Mouse (Mus musculus) stomach, postnatal 0 days (tissue): ENCODE results near the gene Trpm5. TPM values are rescaled to one million over a fixed set of nuclear protein-coding genes. Genes with fewer than 3 reads are reported as not detected.

Experiments used
- ATAC-seq: fragments of 200-750 bp; cut with Nextera tagmentation; 2 replicates; pipeline ENCODE4 v1.8.0; 2017; ENCODE audit not compliant: low FRiP score, low TSS enrichment
- DNase-seq: peaks from one replicate; pipeline ENCODE4 v3.0.0-alpha.2; 2016; ENCODE audit warnings: low spot score
- H3K27ac ChIP-seq: fragments of 300-500 bp; sonication (generic); replicated peaks from 2 replicates; pipeline ENCODE4 v1.5.1; 2014; ENCODE audit warnings: mild to moderate bottlenecking, control low read depth
- H3K27me3 ChIP-seq: fragments of 300-500 bp; sonication (generic); 2 replicates; pipeline ENCODE4 v1.6.1; 2014; ENCODE audit warnings: low read length; ENCODE audit not compliant: control insufficient read depth, insufficient read depth
- H3K36me3 ChIP-seq: fragments of 300-500 bp; sonication (generic); 2 replicates; pipeline ENCODE4 v1.6.1; 2014; ENCODE audit warnings: low read length, mixed read lengths; ENCODE audit not compliant: control insufficient read depth, insufficient read depth
- H3K4me1 ChIP-seq: fragments of 300-500 bp; sonication (generic); replicated peaks from 2 replicates; pipeline ENCODE4 v1.6.1; 2014; ENCODE audit warnings: antibody characterized with exemption; ENCODE audit not compliant: control insufficient read depth, insufficient read depth
- H3K4me2 ChIP-seq: fragments of 300-500 bp; sonication (generic); replicated peaks from 2 replicates; pipeline ENCODE4 v1.6.1; 2014; ENCODE audit warnings: low read depth, mild to moderate bottlenecking, control low read depth, moderate library complexity
- H3K4me3 ChIP-seq: fragments of 300-500 bp; sonication (generic); 2 replicates; pipeline ENCODE4 v1.5.1; 2014; ENCODE audit warnings: low read depth, low read length, control low read depth
- H3K9ac ChIP-seq: fragments of 300-500 bp; sonication (generic); 2 replicates; pipeline ENCODE4 v1.6.1; 2014; ENCODE audit warnings: mild to moderate bottlenecking, low read length, control low read depth, mixed read lengths
- H3K9me3 ChIP-seq: fragments of 300-500 bp; sonication (generic); 2 replicates; pipeline ENCODE4 v1.6.1; 2016; ENCODE audit warnings: low read length; ENCODE audit not compliant: control insufficient read depth
- CTCF ChIP-seq: IDR thresholded peaks from 2 replicates; pipeline ENCODE4 v1.5.1; 2016; ENCODE audit warnings: antibody characterized with exemption, low read depth, mild to moderate bottlenecking, moderate library complexity
- EP300 ChIP-seq: optimal IDR thresholded peaks from 2 replicates; pipeline ENCODE3; 2016; ENCODE audit warnings: antibody characterized with exemption
- WGBS: fragments of 180-500 bp; shearing (Covaris S2); extraction: QIAGEN DNeasy Blood & Tissue Kit; methylation state at CpG from one replicate; pipeline ENCODE4 v1.1.7; 2014; 5-methylcytosine and 5-hydroxymethylcytosine counted together
- polyA plus RNA-seq: library from polyadenylated mRNA; unstranded; fragments of >200 nt; fragmentation: Nextera tagmentation; extraction: Ambion mirVana; gene quantifications from 2 replicates; pipeline ENCODE4 v1.2.1, GENCODE M21; 2015

Gene Trpm5
- polyA plus RNA-seq, 1 experiment from 2014 or later, result 2.0 TPM

GRCm38 (mm10) chr7:143046358-143046757 lies 48.1 kb downstream of the Trpm5 start:
- ATAC-seq (no peak), DNase-seq (no peak)
- no peak for TF ChIP-seq EP300
- TF ChIP-seq CTCF, result no peak
- Histone ChIP-seq H3K27me3 (no peaks in the 10 kb centered on the region), H3K4me1 (no peaks in the 10 kb centered on the region), H3K9ac (no peak overlapping the region), H3K4me3 (no peak overlapping the region), H3K36me3 (no peaks in the 10 kb centered on the region), H3K9me3 (no peaks in the 10 kb centered on the region), H3K27ac (no peak overlapping the region), H3K4me2 (no peak overlapping the region)
- 63% methylated on average over 7 of the region's 7 CpGs for WGBS

- Histone ChIP-seq H3K4me1 (no peaks in the 10 kb centered on the region), H3K9me3 (no peaks in the 10 kb centered on the region), H3K4me2 (no peak overlapping the region), H3K27me3 (no peaks in the 10 kb centered on the region), H3K9ac (no peak overlapping the region), H3K4me3 (no peak overlapping the region), H3K27ac (no peak overlapping the region), H3K36me3 (no peaks in the 10 kb centered on the region)
- peak; percentile 38 for TF ChIP-seq CTCF
- TF ChIP-seq EP300, result no peak
- no peak for DNase-seq
- no peak for ATAC-seq
Measured at GRCm38 (mm10) chr7:143044826-143045206, 49.6 kb downstream of the Trpm5 start.

GRCm38 (mm10) chr7:143044049-143044825 lies 50.2 kb downstream of the Trpm5 start:
- H3K9ac ChIP-seq, result no peak overlapping the region
- no peaks in the 10 kb centered on the region for H3K9me3 ChIP-seq
- H3K4me1 ChIP-seq, result no peaks in the 10 kb centered on the region
- H3K36me3 ChIP-seq, result no peaks in the 10 kb centered on the region
- H3K27ac ChIP-seq, result no peak overlapping the region
- no peak for TF ChIP-seq CTCF
- no peak for TF ChIP-seq EP300
- no peak for DNase-seq
- H3K4me2 ChIP-seq, result no peak overlapping the region
- 87% methylated on average over 2 of the region's 2 CpGs for WGBS
- no peak for ATAC-seq
- no peaks in the 10 kb centered on the region for H3K27me3 ChIP-seq
- no peak overlapping the region for H3K4me3 ChIP-seq

GRCm38 (mm10) chr7:143042897-143043300 lies 51.5 kb downstream of the Trpm5 start:
- ATAC-seq (0 out of 2 replicates have a peak, but pooled peaks have one; percentile 43), DNase-seq (no peak)
- Histone ChIP-seq H3K9me3 (no peaks in the 10 kb centered on the region), H3K27me3 (no peaks in the 10 kb centered on the region), H3K4me1 (no peaks in the 10 kb centered on the region), H3K9ac (no peak overlapping the region), H3K4me2 (no peak overlapping the region), H3K36me3 (no peaks in the 10 kb centered on the region), H3K27ac (no peak overlapping the region), H3K4me3 (no peak overlapping the region)
- no peak for TF ChIP-seq CTCF
- no peak for TF ChIP-seq EP300
- 86% methylated on average over 3 of the region's 3 CpGs for WGBS

- Histone ChIP-seq H3K9ac (no peak overlapping the region), H3K4me2 (no peak overlapping the region), H3K27me3 (no peaks in the 10 kb centered on the region), H3K4me3 (no peak overlapping the region), H3K4me1 (no peaks in the 10 kb centered on the region), H3K9me3 (no peaks in the 10 kb centered on the region), H3K36me3 (no peaks in the 10 kb centered on the region), H3K27ac (peak overlapping the region; percentile 49; the same call in 1 of the 2 replicates)
- ATAC-seq, result peak; percentile 45; the same call in 1 of the 2 replicates
- no peak for DNase-seq
- WGBS, result 53% methylated on average over 3 of the region's 3 CpGs
- TF ChIP-seq EP300 (no peak), CTCF (no peak)
Measured at GRCm38 (mm10) chr7:143042089-143042488, 52.4 kb downstream of the Trpm5 start.

- Histone ChIP-seq H3K4me2 (no peak overlapping the region), H3K27me3 (no peaks in the 10 kb centered on the region), H3K27ac (0 out of 2 replicates have a peak overlapping the region, but pooled peaks have one; percentile 49), H3K4me1 (no peaks in the 10 kb centered on the region), H3K9me3 (no peaks in the 10 kb centered on the region), H3K4me3 (no peak overlapping the region), H3K36me3 (no peaks in the 10 kb centered on the region), H3K9ac (no peak overlapping the region)
- TF ChIP-seq CTCF, result no peak
- TF ChIP-seq EP300, result no peak
- DNase-seq, result no peak
- no peak for ATAC-seq
- 70% methylated on average over 3 of the region's 3 CpGs for WGBS
Measured at GRCm38 (mm10) chr7:143041138-143041822, 53.2 kb downstream of the Trpm5 start.
